Mouse (Mus musculus) E14TG2a.4 (cell line): ENCODE measurements around the gene Ferd3l.

Experiments
- H3K27me3 ChIP-seq: 2 replicates; pipeline ENCODE4 v1.6.1; 2014; ENCODE audit warnings: low read length, control low read depth; ENCODE audit not compliant: insufficient read depth
- H3K36me3 ChIP-seq: 2 replicates; pipeline ENCODE4 v1.6.1; 2014; ENCODE audit warnings: low read length, control low read depth; ENCODE audit not compliant: insufficient read depth
- H3K4me1 ChIP-seq: replicated peaks from 2 replicates; pipeline ENCODE4 v1.6.1; 2014; ENCODE audit warnings: low read depth, low read length, control low read depth
- H3K4me3 ChIP-seq: replicated peaks from 2 replicates; pipeline ENCODE4 v1.5.1; 2014; ENCODE audit warnings: mild to moderate bottlenecking, low read length
- H3K9me3 ChIP-seq: 2 replicates; pipeline ENCODE4 v1.6.1; 2014; ENCODE audit warnings: low read length, control low read depth
- CTCF ChIP-seq: conservative IDR thresholded peaks from 2 replicates; pipeline ENCODE4 v1.5.1; 2014; ENCODE audit warnings: low read length
- NANOG ChIP-seq: IDR thresholded peaks from 2 replicates; pipeline ENCODE4 v1.6.1; 2014; ENCODE audit warnings: borderline replicate concordance, low read length, mixed read lengths
- POU5F1 ChIP-seq: IDR thresholded peaks from 2 replicates; pipeline ENCODE4 v1.6.1; 2014; ENCODE audit warnings: low read length, borderline replicate concordance

The Ferd3l gene

DNA sequence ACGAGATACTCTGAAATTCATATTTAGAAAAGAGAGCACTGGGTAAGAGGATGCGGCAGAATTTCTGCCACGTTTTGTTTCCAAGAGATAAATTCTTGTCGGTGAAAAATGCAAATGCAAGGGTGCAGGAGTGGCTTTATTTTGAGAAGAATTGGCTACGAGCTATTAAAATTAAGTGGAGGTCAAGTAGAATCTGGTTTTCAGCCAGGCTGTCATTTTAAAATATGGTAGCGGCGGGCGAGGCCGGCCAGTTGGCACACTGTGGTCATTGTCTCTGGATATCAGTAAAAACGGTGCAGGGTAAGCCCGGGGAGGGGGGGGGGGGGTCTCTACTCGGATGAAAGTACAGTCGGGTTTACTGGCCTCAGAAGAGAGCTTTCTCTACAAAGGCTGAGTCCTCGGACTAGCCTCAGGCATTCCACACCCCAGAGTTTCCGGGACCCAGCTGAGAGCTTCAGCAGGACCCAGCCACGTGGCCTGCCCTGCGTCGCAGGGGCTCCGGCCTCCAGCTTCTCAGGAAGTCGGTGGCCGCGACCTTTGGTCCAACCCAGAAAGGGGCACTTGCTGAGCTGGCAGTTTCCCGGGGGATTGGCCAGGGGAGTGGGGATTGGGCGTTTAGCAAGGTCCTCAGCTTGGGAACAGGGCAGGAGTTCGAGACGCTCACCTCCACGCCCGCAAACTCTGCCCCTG lies 27.5 kb downstream of the Ferd3l start:
- H3K4me1 ChIP-seq: peaks cover 25% of the 10 kb centered on the region
- no peaks in the 10 kb centered on the region for H3K9me3 ChIP-seq
- no peak overlapping the region; the same call in 1 of the 2 replicates for H3K4me3 ChIP-seq
- no peak for TF ChIP-seq POU5F1
- TF ChIP-seq CTCF: no peak
- no peak for TF ChIP-seq NANOG
- H3K27me3 ChIP-seq: peaks cover 58% of the 10 kb centered on the region
- no peaks in the 10 kb centered on the region for H3K36me3 ChIP-seq

DNA sequence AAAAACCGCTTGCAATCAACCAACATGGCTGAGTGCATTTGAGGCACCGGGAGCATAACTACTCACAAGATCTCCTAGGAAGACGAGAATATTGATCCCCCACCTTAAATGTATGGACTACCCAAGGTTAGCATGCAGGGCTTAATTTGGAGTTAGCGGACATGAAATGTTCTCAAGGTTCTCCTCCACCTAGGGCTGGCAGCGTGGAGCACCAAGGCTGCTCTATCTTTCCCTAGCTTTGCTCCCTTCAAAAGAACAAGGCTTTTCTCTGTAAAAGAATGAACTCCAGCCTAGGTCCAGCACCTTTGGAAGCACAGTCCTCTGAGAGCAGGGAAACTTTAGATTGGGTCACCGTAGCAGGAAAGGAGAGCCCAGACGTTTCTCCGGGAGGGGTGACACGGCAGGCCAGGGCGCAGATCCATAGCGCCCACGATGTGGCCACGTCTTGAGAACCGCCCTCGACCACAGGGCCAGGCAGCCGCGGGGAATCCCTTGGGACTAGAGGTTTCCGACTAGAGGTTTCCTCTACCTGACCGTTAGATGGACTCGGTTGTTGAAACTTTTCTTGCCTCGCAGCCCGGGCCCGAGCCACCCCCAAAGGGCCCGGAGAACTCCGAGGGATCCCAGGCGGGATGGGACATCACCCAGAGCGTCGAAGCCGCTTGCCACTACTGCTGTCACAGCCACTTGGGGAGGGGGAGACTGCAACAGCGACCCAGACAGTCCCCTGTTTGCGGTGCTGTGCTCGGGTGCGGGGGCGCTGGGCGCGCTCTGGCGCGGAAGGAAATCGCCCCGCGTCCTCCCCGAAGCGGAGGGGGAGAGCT lies 28.6 kb downstream of the Ferd3l start:
- peaks cover 25% of the 10 kb centered on the region for H3K4me1 ChIP-seq
- H3K4me3 ChIP-seq: peak overlapping the region; percentile 79
- H3K36me3 ChIP-seq: no peaks in the 10 kb centered on the region
- H3K27me3 ChIP-seq: peaks cover 63% of the 10 kb centered on the region
- no peak for TF ChIP-seq NANOG
- no peak for TF ChIP-seq POU5F1
- TF ChIP-seq CTCF: no peak
- H3K9me3 ChIP-seq: no peaks in the 10 kb centered on the region

DNA sequence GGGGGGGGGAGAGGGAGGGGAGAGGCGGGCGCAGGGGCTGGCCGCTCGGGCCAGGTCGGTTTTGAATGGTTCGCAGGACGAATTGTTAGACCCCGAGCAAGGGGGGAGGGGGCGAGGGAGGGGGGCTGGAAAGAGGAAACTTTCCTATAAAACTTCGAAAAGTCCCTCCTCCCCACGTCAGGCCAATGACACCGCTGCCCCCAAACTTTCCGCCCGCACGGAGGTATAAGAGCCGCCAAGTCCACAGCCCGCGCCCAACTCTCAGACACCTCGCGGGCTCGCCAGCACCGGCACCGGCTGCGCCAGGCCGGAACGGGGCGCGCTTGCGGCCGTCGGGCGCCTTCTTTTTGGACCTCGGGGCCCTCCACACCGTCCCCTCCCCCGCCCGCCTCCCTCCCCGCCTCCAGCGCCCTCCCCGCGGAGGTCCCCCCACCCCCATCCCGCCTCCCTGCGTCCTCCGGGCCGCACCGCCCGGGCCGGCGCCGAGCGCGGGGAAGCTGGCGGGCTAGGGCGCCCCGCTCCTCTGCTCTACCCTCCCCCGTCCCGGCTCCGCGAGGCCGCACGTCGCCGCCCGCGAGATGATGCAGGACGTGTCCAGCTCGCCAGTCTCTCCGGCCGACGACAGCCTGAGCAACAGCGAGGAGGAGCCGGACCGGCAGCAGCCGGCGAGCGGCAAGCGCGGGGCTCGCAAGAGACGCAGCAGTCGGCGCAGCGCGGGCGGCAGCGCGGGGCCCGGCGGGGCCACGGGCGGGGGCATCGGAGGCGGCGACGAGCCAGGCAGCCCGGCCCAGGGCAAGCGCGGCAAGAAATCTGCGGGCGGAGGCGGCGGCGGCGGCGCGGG lies 29.4 kb downstream of the Ferd3l start, which contains the start of gene Twist1:
Gene Twist1, plus strand, starts transcription at position 272 of the 841 bp plus-strand sequence.
- Histone ChIP-seq H3K4me3 (peak within 1 kb of the TSS; percentile 79), H3K27me3 (peaks cover 71% of the 10 kb centered on the region), H3K36me3 (no peaks in the 10 kb centered on the region), H3K9me3 (no peaks in the 10 kb centered on the region), H3K4me1 (peaks cover 31% of the 10 kb centered on the region)
- no peak for TF ChIP-seq CTCF
- no peak for TF ChIP-seq POU5F1
- TF ChIP-seq NANOG: no peak

DNA sequence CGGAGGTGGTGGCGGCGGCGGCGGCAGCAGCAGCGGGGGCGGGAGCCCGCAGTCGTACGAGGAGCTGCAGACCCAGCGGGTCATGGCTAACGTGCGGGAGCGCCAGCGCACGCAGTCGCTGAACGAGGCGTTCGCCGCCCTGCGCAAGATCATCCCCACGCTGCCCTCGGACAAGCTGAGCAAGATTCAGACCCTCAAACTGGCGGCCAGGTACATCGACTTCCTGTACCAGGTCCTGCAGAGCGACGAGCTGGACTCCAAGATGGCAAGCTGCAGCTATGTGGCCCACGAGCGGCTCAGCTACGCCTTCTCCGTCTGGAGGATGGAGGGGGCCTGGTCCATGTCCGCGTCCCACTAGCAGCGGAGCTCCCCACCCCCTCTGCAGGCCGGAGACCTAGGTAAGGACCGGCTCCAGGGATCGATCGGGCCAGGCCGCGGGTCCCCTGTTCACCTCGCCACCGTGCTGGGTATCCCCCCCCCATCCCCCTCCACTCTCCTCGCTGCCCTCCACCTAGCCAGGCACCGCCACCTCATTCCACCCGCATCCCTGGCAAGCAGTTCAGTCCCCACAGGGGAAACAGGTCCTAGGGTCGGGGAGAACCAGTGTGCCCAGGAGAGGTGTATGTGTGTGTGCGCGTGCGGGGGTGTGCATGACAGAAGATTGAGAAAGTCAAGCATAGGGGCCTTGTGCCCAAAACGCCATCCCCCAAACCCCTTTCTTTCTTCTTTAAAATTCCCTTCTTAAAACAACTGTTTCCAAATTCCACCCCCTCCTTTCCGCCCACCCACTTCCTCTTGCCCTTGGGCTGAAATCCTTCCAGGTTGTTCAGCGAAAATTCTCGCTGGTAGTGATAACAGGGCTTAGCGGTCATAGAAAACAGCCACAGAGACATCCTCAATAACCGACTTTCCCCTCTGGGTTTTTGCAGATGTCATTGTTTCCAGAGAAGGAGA lies 30.3 kb downstream of the Ferd3l start:
- no peak for TF ChIP-seq POU5F1
- TF ChIP-seq CTCF: no peak
- TF ChIP-seq NANOG: no peak
- peaks cover 38% of the 10 kb centered on the region for H3K4me1 ChIP-seq
- H3K27me3 ChIP-seq: peaks cover 73% of the 10 kb centered on the region
- peak overlapping the region; percentile 79 for H3K4me3 ChIP-seq
- no peaks in the 10 kb centered on the region for H3K36me3 ChIP-seq
- H3K9me3 ChIP-seq: no peaks in the 10 kb centered on the region

DNA sequence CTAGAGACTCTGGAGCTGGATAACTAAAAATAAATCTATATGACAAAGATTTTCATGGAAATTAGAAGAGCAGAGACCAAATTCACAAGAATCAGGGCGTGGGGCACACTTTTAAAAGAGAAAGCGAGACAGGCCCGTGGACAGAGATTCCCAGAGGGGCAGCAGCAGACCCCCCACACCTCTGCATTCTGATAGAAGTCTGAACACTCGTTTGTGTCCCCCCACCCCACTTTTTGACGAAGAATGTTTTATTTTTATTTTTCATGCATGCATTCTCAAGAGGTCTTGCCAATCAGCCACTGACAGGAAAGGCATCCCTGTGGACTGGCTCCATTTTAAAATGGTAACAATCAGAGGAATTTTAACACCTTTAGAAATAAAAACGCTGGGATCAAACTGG lies 31.0 kb downstream of the Ferd3l start:
- TF ChIP-seq CTCF: no peak
- no peak for TF ChIP-seq NANOG
- no peak for TF ChIP-seq POU5F1
- H3K27me3 ChIP-seq: peaks cover 74% of the 10 kb centered on the region
- H3K36me3 ChIP-seq: no peaks in the 10 kb centered on the region
- no peaks in the 10 kb centered on the region for H3K9me3 ChIP-seq
- peaks cover 43% of the 10 kb centered on the region for H3K4me1 ChIP-seq
- peak overlapping the region; percentile 79 for H3K4me3 ChIP-seq

DNA sequence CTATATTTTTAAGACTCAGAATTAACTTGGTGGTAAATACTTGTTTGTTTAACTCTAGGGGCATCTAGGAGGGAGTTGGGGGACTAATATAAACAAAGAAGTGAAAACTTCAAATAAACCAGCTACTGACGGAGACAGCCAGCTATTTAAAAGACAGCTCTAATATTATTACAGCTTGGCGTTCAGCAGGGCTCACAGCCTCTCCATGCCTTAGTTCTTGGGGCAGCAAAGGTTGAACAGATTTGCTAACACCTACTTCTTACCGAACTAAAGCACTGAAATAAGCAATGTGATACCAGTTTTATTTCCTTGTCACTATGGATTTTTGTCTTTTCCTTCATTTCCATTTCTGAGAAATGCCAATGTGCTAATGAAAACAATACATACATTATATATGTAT lies 31.6 kb downstream of the Ferd3l start:
- no peak overlapping the region for H3K4me3 ChIP-seq
- no peaks in the 10 kb centered on the region for H3K9me3 ChIP-seq
- H3K36me3 ChIP-seq: no peaks in the 10 kb centered on the region
- H3K4me1 ChIP-seq: peaks cover 47% of the 10 kb centered on the region
- H3K27me3 ChIP-seq: peaks cover 75% of the 10 kb centered on the region
- TF ChIP-seq CTCF (no peak), POU5F1 (no peak), NANOG (no peak)

DNA sequence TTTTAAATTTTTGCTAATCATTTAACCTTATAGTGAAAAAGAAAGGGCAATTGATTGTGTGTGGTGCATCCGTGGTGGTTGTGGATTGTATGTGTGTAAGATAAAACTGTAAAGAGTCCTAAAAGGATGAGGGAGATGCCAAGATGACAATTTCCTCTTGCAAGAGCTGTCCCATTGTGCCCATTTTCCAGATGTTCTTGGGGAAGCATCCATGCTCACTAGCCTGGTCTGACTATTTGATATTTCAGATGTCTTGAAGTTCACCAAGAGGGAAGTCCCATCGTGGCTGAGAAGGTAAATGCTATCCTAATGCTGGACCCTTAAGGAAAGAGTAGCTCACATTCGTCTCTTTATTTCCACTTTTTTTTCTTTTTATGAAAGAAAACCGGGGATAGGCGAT lies 32.8 kb downstream of the Ferd3l start:
- Histone ChIP-seq H3K4me3 (no peak overlapping the region), H3K27me3 (peaks cover 72% of the 10 kb centered on the region), H3K9me3 (no peaks in the 10 kb centered on the region), H3K4me1 (peaks cover 41% of the 10 kb centered on the region), H3K36me3 (no peaks in the 10 kb centered on the region)
- no peak for TF ChIP-seq POU5F1
- TF ChIP-seq NANOG: no peak
- no peak for TF ChIP-seq CTCF
